Mouse (Mus musculus): ENCODE results near the gene Ghr. TPM values are rescaled to one million over a fixed set of nuclear protein-coding genes. Genes with fewer than 3 reads are reported as not detected.

The Ghr gene
- total RNA-seq, 2 experiments from 2014 or later, result 12.2 to 16.1 TPM

DNA sequence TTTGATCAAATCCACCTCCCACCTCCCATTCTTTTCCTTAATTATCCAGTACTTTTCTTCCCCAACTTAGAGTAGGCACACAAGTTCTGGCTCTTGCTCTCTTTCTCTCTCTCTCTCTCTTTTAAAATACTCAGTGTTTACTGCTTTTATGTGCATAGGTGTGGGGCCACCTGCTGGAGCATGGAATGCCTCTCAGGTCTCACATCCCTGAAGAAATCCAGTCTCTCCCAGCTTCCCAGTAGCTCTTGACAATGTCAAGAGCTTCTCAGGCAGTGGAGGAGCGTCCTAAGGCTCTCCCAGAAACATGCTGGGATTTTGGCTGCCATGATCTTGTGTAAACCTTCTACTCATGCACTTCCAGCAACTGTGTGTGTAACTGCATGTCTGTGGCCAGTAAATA is 253.0 kb downstream of the Ghr start:
- intact Hi-C loops (cut with DNase I), result no loop called here
- no peak for DNase-seq (ENCODE audit: low spot score in 2 of 2)

DNA sequence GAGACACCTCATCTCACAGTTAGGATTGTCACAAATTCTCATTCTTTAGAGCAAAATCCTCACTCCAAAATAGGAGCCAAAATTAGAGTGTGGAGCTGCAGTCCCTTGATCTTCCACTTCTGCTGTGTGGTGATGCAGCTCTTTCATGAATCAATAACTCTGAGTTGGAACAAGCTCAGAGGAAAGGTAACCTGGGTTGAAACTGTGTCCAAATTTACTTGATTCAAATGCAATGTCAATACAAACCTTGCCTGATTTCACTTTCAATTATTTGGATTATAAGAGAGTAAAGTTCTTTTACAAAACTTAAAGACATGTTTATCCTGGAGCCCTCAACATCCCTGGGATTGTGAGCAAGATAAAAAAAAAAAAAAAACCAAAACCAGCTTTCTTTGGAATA is 260.3 kb downstream of the Ghr start:
- intact Hi-C loops (cut with DNase I), result no loop called here
- no peak for DNase-seq (ENCODE audit: low spot score in 2 of 2)

DNA sequence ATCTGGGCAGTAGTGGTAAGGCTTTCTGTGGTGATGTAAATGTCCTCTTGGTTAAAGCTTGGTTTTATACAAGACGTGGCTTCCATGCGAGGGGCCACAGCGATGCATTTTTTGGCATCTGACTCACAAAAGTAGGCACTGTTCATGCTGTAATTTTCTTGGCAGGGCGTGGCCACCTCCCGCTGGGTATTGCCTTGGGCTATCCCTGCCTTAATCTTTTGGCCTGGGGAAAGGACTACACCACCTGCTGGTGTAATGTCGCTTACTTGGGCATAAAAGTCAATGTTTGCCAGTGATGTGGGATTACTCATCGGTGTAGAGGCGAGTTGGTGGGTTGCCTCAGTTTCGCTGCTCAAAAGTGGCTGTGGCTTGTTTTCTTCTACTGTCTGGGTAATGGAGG is 263.4 kb downstream of the Ghr start:
- DNase-seq (ENCODE audit: low spot score in 2 of 2), result no peak
- intact Hi-C loops (cut with DNase I), result no loop called here

DNA sequence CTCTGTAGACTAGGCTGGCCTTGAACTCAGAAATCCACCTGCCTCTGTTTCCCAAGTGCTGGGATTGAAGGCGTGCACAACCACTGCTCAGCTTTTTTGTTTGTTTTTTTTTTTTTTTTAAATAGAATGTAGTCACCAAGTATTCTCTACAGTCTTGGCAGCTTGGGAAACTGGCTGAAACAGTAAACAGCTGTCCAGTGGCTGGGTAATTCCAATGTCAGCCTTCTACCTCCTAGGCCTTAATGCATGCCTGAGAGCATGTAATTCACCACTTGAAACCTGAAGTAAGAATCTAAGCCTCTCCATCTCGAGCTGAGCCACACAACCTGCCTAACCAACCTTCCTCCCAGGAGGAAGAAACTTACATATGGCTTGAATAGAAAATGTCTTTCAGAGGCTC is 266.7 kb downstream of the Ghr start:
- intact Hi-C loops (cut with DNase I), result no loop called here
- DNase-seq (ENCODE audit: low spot score in 2 of 2), result no peak

DNA sequence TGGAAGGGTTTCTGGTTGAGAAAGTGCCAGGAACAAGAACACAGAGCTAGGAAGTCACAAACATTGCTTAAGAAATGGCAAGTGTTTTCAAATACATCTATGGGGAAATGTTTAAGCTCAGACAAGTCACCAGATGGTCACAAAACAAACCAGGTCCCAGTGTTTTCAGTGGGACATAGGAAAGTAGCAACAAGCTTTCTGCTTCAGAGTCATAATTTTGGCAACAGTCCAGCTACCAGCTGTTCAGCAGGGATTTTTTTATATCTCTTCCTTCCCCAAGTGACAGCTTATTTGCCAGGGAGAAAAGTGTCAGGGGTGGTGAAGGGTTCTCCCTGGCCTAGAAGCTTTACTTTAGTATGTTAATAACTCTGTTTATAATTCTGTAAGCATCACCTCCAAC is 270.4 kb downstream of the Ghr start:
- intact Hi-C loops (cut with DNase I), result no loop called here
- peak; percentile 20 to 54 for DNase-seq (ENCODE audit: low spot score in 2 of 2)

DNA sequence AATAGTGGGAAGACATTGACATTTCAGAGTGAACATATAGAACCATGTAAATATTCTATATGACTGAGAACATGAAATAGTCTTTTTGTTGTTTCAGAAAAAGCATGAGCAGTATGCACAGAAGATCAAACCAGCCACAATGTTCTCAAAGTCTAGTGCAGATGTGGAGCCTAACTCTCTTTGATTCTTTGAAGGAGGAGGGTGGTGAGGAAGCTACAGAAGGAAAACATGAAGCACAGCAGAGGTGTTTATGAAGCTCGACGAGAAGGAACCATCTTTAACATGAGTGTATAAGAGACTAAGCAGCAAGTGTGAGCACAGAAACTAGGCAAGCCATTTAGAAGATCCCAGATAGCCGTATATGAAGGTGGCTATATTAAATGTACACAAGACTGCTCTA is 273.4 kb downstream of the Ghr start:
- intact Hi-C loops (cut with DNase I), result no loop called here
- no peak for DNase-seq (ENCODE audit: low spot score in 2 of 2)

DNA sequence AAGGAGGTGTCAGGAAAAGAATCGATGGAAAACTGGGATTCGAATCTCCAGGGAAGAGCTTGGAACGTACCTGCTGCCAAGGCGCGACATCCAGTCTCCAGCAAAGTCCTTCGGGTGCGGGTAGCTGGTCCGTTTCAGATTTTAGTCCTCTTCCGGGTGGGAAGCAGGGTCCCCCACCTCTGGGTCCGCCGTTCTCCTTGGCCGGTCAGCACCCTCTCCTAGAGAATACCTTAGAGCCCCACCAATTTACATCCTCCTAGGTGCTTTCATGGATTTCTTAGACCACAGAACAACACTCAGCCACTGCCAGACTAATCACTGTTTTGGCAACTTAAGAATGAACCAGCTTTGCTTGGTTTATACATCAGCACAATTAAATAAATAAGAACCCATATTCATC is 279.9 kb downstream of the Ghr start, which contains the start of gene Ccdc152:
TSS of gene Ccdc152 (minus strand) at position 101 of the 400 bp plus-strand sequence.
- no peak for DNase-seq (ENCODE audit: low spot score in 2 of 2)
- intact Hi-C loops (cut with DNase I), result no loop called here

DNA sequence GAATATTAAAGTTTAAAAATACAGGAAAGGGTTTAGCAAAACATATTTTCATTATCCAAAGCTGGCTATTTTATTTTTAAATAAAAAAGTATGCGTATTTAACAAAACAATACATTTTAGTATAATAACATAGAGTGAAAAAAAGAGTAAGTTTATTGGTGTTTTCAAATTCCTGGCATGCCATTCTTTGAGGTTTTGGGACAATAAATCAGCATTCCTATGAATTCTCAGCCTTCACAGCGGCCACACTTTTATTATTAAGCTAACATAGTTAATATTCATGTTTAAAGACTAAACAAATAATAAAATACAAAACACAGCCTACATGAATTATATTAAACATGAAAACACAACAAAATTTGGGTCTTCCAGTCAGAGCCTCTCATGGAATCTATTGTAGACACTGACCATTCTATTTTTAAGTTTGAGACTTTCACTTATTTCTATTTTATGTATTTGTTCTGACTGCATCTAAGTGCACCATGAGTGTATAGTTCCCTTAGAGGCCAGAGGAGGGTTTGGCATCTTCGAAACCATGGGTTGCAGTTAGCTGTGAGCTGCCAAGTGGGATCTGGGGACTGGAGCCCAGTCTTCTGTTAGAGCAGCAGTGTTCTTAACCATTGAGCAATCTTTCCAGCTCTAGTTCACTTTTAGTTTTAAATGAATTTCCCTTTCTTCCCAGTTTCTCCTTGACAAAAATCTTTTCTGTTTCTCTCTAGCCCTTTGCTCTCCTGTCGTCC is 282.8 kb downstream of the Ghr start:
- intact Hi-C loops (cut with DNase I), result no loop called here
- DNase-seq (ENCODE audit: low spot score in 2 of 2), result no peak

DNA sequence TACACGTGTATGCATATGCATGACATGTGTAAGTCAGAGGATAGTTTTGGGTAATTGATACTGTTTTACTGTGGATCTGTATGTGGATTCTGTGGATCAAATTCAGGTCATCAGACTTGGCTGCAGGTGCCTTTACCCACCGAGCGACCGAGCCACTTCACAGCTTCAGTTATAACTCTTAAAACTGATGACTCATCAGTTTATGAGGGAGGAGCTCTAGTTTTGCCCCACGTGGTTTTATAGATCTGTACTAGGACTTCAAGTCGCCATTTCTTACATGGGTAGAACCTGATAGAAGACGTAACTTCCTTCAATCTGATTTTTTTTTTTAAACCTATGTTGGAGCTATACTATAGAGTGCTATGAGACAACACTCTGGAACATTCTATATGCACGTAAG is 285.7 kb downstream of the Ghr start:
- intact Hi-C loops (cut with DNase I), result loop anchor here (2.0 to 5.0 kb wide), 3 partner anchors 285 to 745 kb away; partner anchors contain the start of gene Ghr
- DNase-seq (ENCODE audit: low spot score in 2 of 2), result no peak

DNA sequence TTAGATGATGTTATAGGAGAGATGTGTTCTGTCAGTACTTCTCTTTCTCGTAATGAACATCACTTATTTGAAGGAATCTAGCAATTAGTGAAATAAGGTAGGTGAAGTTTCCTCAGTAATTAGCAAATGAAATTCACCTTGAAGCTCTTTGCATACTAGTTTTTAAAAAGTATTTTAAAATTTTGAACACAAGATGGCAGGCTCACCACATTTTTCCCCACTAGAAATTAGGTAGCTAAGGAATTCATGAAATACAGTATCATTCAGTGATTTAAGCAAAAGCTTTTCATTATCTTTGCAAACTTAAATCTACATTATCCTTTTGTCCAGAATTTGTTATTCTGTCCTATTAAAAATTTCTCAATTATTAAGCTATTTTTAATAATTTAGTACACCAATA is 287.3 kb downstream of the Ghr start:
- DNase-seq (ENCODE audit: low spot score in 2 of 2), result peak in 1 of 2 experiments; percentile 23
- intact Hi-C loops (cut with DNase I), result loop anchor here (2.0 to 5.0 kb wide), 3 partner anchors 286 to 746 kb away; partner anchors contain the start of gene Ghr

DNA sequence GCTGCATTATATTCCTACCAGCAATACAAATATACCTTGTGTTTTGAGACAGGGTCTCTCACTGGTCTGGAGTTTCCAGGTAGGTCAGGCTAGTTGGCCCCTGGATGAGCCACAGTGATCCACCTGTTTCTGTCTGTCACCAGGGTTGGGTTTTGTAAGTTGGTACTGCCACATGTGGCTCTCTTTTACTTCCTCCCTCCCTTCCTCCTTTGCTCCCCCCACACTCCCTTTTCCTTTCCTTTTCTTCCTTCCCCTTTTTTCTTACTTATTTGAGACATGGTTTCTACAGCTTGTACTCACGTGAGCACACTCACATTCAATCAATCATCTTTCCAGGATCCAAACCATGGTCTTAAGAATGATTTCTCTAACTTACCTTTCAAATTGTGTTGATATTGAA is 289.8 kb downstream of the Ghr start:
- DNase-seq (ENCODE audit: low spot score in 2 of 2), result no peak
- intact Hi-C loops (cut with DNase I), result no loop called here

DNA sequence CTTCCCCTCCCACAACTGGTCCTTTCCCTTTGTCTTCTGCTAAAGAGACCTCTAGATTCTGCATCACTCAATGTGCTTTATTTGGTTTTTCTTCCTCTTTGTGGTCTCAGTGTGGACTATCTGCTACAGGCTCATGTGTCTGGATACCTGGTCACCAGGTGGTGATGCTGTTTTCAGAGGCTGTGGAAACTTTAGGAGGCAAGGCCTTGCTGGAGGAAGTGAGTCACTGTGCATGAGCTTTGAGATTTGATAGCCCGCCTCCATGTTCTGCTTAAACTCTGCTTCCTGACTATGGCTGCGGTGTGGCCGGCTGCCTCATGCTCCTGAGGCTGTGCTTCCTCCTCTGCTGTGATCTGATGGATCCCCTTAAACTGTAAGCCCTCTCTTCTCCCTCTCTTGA is 292.9 kb downstream of the Ghr start:
- DNase-seq (ENCODE audit: low spot score in 2 of 2), result no peak
- intact Hi-C loops (cut with DNase I), result no loop called here

DNA sequence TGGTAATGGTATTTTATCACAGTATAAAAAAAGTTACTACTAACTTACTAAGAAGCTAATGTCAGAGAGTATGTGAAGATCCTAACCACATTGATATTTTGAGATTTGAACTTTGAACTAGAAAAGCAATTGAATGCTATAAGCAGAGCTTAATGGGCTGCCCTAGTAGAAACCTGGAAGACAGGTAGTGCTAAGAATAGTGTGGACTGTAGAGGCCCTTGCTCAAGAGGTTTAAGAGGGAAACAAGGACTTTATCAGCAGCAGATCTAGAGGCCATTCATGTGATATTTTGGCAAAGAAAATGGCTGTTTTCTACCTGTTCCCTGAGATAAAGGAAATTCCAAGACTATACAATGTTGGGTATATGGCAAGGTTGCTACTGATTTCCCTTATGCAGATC is 297.3 kb downstream of the Ghr start:
- intact Hi-C loops (cut with DNase I), result no loop called here
- no peak for DNase-seq (ENCODE audit: low spot score in 2 of 2)

DNA sequence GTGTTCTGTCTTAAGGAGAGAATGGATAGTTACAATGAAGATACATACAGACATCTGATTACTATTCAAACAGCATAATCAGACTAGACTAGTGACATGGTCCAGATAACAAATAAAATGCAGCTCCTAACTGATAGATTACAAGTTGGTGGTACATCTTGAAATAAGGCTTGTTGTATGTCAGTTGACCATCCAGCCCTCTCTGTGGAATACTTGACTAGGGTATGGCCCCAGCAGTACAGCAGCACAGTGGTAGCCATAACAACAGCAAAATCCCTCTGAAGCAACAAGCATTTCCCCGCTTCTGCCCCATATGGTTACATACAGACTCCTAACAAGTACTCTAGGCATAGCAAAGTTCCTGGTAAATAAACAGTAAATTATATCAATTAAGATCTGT is 301.6 kb downstream of the Ghr start:
- intact Hi-C loops (cut with DNase I), result no loop called here
- DNase-seq (ENCODE audit: low spot score in 2 of 2), result no peak

DNA sequence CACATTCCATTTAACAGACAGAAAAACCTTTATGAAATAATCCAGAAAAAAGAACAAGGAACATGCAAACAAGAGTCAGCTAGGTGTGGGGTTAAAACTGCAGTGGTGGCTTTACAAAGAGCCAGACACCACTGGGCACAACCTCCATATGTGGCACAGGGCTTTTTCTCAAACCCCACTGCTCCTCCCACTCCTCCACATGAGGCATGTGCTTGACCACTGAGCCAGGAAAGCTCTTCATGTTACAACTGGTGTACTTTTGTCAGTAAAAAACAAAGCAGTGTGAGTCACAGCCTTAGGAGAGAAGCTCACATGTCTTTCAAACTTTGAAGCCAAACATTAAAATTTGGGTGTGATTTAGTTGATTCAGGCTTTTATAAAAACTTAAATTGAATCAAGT is 302.1 kb downstream of the Ghr start:
- no peak for DNase-seq (ENCODE audit: low spot score in 2 of 2)
- intact Hi-C loops (cut with DNase I), result no loop called here

DNA sequence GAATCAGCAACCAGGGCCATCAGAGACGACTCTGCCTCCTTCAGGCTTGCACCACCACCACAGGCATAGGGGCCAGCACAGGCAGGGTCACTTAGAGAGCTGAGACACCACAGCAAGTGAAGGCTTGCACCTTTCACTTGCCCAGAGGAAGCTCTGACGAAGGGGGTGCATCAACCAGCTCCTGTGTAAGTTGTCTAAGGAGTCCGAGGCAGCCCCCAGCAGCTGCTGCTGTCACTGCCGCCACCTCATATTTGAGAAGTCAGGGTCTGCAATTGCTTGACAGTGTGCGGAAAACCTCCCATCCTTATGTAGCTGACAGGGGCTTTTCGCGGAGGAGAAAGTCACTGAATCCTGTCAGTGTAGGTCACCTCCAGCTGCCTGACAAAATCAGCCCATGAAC is 304.1 kb downstream of the Ghr start:
- intact Hi-C loops (cut with DNase I), result no loop called here
- no peak for DNase-seq (ENCODE audit: low spot score in 2 of 2)

DNA sequence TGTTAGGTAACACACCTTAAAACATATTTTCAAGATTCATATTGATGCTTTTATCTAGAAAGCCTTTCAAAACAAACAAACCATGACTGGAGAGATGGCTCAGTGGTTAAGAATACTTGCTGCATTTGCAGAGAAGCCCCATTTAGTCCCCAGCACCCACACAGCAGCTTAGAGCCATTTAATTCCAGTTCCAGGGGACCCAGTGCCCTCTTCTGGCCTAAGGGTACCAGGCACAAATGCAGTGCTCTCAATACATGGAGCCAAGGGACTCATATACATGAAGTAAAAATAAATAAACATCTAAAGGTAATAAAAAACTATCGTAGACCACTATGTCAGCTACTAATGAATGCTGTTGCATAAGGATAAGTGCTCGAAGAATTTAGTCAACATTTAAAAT is 305.9 kb downstream of the Ghr start:
- intact Hi-C loops (cut with DNase I), result no loop called here
- no peak for DNase-seq (ENCODE audit: low spot score in 2 of 2)

DNA sequence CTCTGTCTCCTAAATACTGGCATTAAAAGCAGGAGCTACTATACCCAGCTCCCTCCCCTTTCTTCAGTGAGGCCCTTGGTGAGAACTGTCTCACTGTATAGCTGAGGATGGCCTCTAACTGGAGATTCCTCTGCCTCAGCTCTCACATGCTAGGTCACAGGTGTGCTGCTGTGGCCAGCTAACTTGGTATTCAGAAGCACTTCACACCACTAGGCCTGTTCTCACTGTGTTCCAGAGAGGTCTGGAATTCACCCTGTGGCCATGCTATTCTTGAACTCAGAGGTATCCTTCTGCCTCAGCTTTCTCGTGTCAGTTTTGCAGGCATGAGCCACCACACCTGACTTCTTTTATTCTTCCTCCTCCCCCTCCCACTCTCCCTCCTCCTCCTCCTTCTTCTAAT is 310.1 kb downstream of the Ghr start:
- intact Hi-C loops (cut with DNase I), result no loop called here
- DNase-seq (ENCODE audit: low spot score in 2 of 2), result no peak

DNA sequence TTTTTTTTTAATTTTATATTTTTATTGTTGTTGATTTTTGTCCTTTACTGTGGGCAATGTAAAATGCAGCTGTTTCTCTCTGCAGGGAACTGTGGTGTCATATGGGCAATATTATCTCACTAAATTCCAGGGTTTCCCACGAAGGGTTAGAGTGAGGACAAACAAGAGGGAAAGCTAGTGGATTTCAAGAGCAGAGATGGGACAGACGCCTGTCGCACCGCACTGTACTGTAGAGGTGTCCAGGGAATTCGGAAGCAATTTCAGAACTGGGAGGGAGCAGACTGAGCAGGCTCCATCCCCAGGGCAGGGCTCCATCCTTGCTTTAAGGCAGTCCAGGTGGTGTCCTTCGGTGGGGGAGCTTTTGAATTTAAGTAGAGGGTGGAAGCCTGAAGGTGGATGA is 312.1 kb downstream of the Ghr start:
- DNase-seq (ENCODE audit: low spot score in 2 of 2), result no peak
- intact Hi-C loops (cut with DNase I), result no loop called here

DNA sequence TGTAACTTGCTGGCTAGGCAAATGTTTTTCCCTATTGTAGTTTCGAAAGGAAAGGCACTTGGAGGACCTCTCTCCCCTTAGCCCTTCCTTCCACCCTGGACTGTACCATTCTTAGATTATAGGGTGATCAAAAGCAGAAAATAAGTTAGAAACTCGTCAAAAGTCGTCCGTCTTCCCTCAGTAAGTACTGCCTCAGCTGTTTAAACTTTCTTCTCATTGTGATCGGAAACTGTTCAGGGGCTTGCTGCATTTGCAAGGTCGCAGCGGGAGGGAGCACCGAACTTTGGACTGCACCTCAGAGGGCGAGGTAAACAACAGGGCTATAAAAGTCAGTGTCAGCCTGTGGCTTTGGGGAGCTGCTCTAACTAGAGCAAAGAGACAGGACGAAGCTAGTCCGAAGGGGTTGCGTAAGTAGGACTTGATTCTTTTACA is 312.6 kb downstream of the Ghr start:
- DNase-seq (ENCODE audit: low spot score in 2 of 2), result peak; percentile 40 to 50
- intact Hi-C loops (cut with DNase I), result loop anchor here (1.0 kb wide), 1 partner anchor 38 kb away; no protein-coding TSS in a partner anchor

DNA sequence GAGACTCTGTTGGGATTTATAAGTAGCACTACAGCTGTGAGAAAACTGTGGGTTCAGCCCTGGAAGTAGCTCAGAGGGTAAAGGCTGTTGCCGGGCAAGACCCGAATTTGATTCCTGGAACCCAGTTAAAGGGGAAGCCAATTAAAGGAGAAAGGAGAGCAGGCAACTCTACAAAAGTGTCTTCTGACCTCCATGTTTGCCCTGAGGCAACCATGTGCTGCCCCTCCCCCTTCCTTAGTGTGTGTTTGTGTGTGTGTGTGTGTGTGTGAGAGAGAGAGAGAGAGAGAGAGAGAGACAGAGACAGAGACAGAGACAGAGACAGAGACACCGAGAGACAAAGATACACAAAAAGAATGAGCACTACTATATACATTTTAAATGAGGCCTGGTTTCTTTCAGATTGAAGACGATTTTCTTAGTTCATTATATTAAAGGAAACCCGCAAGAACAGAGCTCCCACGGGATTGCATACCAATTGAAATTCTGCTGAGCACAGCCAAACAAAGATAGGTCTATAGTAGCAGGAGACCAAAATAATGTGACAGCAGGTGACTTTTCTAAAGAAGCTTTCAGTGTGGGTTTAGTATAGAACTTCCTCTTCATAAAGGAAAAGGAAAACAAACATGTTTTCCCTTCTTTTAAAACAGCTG is 313.2 kb downstream of the Ghr start:
- DNase-seq (ENCODE audit: low spot score in 2 of 2), result peak in 1 of 2 experiments; percentile 38
- intact Hi-C loops (cut with DNase I), result loop anchor here (1.0 kb wide), 1 partner anchor 38 kb away; no protein-coding TSS in a partner anchor
